Mouse (Mus musculus) lung, adult 2 months (tissue): ENCODE measurements at regions not wholly inside any gene's neighbourhood (a gene's known extent, or its start where the extent isn't known, plus 50 kb on each side); places are given as distances from the start of the nearest gene placed in this dataset.

Source experiments
- CTCF ChIP-seq: fragments of 200-500 bp; IDR thresholded peaks from 2 replicates; pipeline ENCODE4 v1.5.1; 2011; ENCODE audit warnings: mild to moderate bottlenecking, low read length, control low read depth; ENCODE audit not compliant: insufficient read depth
- POLR2A ChIP-seq: fragments of 200-500 bp; IDR thresholded peaks from 2 replicates; pipeline ENCODE4 v1.6.1; 2011; ENCODE audit warnings: low read depth, mild to moderate bottlenecking, control low read depth, low read length, borderline replicate concordance; ENCODE audit errors: extremely low read depth

DNA sequence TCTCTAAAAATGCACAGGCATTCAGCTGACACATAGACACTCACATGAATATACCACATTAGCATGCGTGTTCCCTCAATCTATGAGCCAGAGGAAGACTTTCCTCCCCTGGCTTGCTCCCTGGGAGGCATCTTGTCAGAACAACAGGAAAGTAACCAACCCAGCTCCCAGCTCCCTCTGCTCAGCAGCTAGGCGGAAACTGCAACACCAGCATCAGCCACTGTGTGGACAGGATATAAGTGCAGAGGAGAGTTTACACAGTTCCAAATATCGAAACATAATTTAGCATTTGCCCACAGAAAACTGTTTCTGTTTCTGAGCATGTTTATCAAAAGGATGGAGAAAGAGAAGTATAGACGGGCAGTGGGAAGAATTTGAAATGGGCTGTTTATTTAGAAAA, 148.3 kb upstream of the Usp24 start:
- TF ChIP-seq CTCF (no peak), POLR2A (no peak)
